Mouse (Mus musculus) limb, embryonic 14.5 days (tissue): ENCODE results near the gene Ptprn2. TPM values are rescaled to one million over a fixed set of nuclear protein-coding genes. Genes with fewer than 3 reads are reported as not detected.

Experiments
- ATAC-seq: fragments of 200-750 bp; cut with Nextera tagmentation; 2 replicates; pipeline ENCODE4 v1.8.0; 2017; ENCODE audit warnings: low read depth, moderate number of reproducible peaks, moderate TSS enrichment; ENCODE audit not compliant: low FRiP score
- DNase-seq: peaks from one replicate; pipeline ENCODE4 v3.0.0-alpha.2; 2015; ENCODE audit warnings: low spot score
- H3K27ac ChIP-seq: fragments of 300-500 bp; sonication (generic); replicated peaks from 2 replicates; pipeline ENCODE4 v1.5.1; 2014; ENCODE audit warnings: low read depth, mild to moderate bottlenecking, low read length, moderate library complexity, mixed read lengths
- H3K27me3 ChIP-seq: fragments of 300-500 bp; sonication (generic); 2 replicates; pipeline ENCODE4 v1.6.1; 2014; ENCODE audit warnings: low read length, mixed read lengths; ENCODE audit not compliant: control insufficient read depth, insufficient read depth
- H3K36me3 ChIP-seq: fragments of 300-500 bp; sonication (generic); 2 replicates; pipeline ENCODE4 v1.6.1; 2014; ENCODE audit warnings: mild to moderate bottlenecking, low read length, moderate library complexity, mixed read lengths; ENCODE audit not compliant: control insufficient read depth, insufficient read depth
- H3K4me1 ChIP-seq: fragments of 300-500 bp; sonication (generic); 2 replicates; pipeline ENCODE4 v1.6.1; 2014; ENCODE audit warnings: antibody characterized with exemption, low read length, mixed read lengths; ENCODE audit not compliant: control insufficient read depth, insufficient read depth
- H3K4me2 ChIP-seq: fragments of 300-500 bp; sonication (generic); replicated peaks from 2 replicates; pipeline ENCODE4 v1.6.1; 2014; ENCODE audit warnings: low read depth, mild to moderate bottlenecking, low read length, moderate library complexity; ENCODE audit not compliant: severe bottlenecking
- H3K4me3 ChIP-seq: fragments of 300-500 bp; sonication (generic); replicated peaks from 2 replicates; pipeline ENCODE4 v1.5.1; 2014; ENCODE audit warnings: low read length
- H3K9ac ChIP-seq: fragments of 300-500 bp; sonication (generic); 2 replicates; pipeline ENCODE4 v1.6.1; 2014; ENCODE audit warnings: mild to moderate bottlenecking, low read depth, low read length, moderate library complexity; ENCODE audit not compliant: severe bottlenecking
- H3K9me3 ChIP-seq: fragments of 300-500 bp; sonication (generic); 2 replicates; pipeline ENCODE4 v1.6.1; 2016; ENCODE audit warnings: low read length; ENCODE audit not compliant: control insufficient read depth
- POLR2A ChIP-seq: fragments of 200-500 bp; IDR thresholded peaks from 2 replicates; pipeline ENCODE4 v1.8.0; 2012; ENCODE audit warnings: inconsistent platforms, mild to moderate bottlenecking, moderate library complexity, borderline replicate concordance; ENCODE audit not compliant: insufficient read depth, insufficient read length; ENCODE audit errors: extremely low read depth
- WGBS: fragments of 180-500 bp; shearing (Covaris S2); extraction: QIAGEN DNeasy Blood & Tissue Kit; methylation state at CpG from one replicate; pipeline ENCODE4 v1.1.7; 2014; 5-methylcytosine and 5-hydroxymethylcytosine counted together
- polyA plus RNA-seq, 2 experiments: library from polyadenylated mRNA; depleted of rRNA in 1 of 2; stranded (reverse) in 1 of 2; unstranded in 1 of 2; fragments of >200 nt; fragmentation: Nextera tagmentation in 1 of 2; extraction: Ambion mirVana in 1 of 2; gene quantifications; 2 replicates each; pipeline versions ENCODE4 v1.2.1 to v1.2.3; 2012 to 2014

Gene Ptprn2
- polyA plus RNA-seq, 2 experiments, result 0.08 to 0.65 TPM

DNA sequence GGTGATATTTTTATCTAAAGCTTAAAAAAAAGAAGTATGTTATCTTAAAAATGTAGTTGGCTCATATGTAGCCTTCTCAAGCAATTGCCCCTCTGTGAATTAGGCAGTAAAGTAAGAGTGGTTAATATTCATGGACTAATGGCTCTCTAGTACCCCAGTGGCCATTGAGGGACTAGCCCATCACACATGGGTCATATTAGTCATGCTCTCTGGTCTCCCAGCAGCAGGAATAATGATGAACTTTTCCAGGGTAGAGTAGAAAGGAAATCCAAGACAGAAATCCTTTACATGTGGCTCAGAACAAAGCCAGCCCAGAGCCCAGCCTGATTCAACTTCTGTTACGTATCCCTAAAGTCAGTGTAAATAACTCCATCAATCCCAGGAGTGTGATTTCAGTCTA, 779.7 kb downstream of the Ptprn2 start:
- H3K36me3 ChIP-seq, result no peaks in the 10 kb centered on the region
- WGBS, result 54% methylated on average over 1 of the region's 1 CpGs
- no peak overlapping the region for H3K4me2 ChIP-seq
- H3K9me3 ChIP-seq, result no peaks in the 10 kb centered on the region
- no peak for TF ChIP-seq POLR2A
- no peak overlapping the region for H3K27ac ChIP-seq
- H3K4me3 ChIP-seq, result no peak overlapping the region
- no peaks in the 10 kb centered on the region for H3K4me1 ChIP-seq
- DNase-seq (no peak), ATAC-seq (no peak)
- no peak overlapping the region for H3K9ac ChIP-seq
- H3K27me3 ChIP-seq, result no peaks in the 10 kb centered on the region

DNA sequence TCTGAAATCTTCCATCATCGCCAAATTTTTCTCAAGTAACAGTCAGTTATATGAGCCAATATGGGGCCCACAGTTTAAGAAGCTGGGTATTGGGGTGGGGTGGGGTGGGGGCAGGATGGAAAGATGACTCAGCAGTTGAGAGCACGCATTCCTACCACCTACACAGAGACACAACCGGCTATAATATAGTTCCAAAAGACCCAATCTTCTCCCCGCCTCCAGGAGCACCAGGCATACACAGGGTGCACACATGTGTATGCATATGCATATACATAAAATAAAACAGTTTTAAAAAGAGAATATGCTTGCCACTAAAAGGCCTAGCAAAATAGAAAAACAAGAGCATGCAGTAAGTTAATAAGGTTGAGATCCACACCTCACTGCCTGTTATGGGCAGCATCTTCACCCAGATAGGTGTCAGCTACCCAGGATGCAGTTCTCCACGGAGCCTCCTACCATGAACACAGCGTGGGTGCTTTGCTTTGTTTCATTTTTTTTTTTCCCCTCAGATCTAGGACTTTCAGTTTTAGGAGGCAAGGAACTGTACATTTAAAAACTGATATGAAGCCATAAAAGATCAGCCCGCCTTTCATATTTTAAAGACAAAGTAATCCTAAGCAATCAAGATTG, 783.1 kb downstream of the Ptprn2 start:
- Histone ChIP-seq H3K9ac (no peak overlapping the region), H3K4me2 (no peak overlapping the region), H3K27me3 (no peaks in the 10 kb centered on the region), H3K4me1 (no peaks in the 10 kb centered on the region), H3K27ac (no peak overlapping the region), H3K4me3 (no peak overlapping the region), H3K9me3 (no peaks in the 10 kb centered on the region), H3K36me3 (no peaks in the 10 kb centered on the region)
- no peak for ATAC-seq
- no peak for DNase-seq
- WGBS, result 75% methylated on average over 7 of the region's 7 CpGs
- no peak for TF ChIP-seq POLR2A

DNA sequence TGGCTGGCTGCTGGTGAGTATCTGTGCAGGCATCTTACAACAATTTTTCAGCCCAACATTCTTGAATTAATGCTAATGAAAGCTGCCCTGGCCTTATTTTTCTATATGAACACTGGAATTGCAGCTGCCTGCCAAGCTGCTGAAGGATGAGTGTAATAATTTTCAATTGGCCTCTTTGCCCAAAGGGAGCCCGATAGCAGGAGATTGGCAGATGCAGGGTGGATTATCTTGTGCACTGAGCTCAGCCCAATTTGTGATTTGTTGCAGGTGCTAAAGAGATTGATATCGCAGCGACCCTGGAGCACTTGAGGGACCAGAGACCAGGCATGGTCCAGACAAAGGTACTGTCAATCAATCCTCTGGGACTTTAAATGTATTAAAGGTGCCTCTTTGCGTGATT, 783.8 kb downstream of the Ptprn2 start:
- H3K4me1 ChIP-seq, result no peaks in the 10 kb centered on the region
- no peaks in the 10 kb centered on the region for H3K27me3 ChIP-seq
- no peaks in the 10 kb centered on the region for H3K9me3 ChIP-seq
- DNase-seq, result no peak
- 80% methylated on average over 4 of the region's 4 CpGs for WGBS
- no peak overlapping the region for H3K27ac ChIP-seq
- no peak overlapping the region for H3K4me3 ChIP-seq
- H3K9ac ChIP-seq, result no peak overlapping the region
- ATAC-seq, result no peak
- H3K4me2 ChIP-seq, result no peak overlapping the region
- no peak for TF ChIP-seq POLR2A
- H3K36me3 ChIP-seq, result no peaks in the 10 kb centered on the region

DNA sequence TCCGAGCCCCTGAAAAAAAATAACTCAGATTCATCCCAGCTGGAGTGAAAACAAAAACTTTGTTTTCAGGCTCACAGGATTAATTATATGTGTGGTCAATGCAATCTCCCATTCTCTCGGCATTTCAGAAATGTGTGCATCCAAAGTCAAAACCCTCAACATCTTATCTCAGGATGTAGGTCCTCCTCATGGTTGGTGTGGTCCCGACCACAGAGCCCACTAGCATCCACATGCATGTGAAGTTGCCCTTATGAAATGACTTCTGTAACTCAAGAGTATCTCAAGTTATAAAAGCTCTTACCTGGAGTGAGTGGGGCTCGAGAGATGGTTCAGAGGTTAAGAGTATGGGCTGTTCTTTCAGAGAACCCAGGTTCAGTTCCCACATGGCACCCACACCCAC, 784.7 kb downstream of the Ptprn2 start:
- WGBS, result 82% methylated on average over 4 of the region's 4 CpGs
- no peak for TF ChIP-seq POLR2A
- no peak overlapping the region for H3K4me2 ChIP-seq
- no peaks in the 10 kb centered on the region for H3K36me3 ChIP-seq
- no peaks in the 10 kb centered on the region for H3K9me3 ChIP-seq
- no peaks in the 10 kb centered on the region for H3K27me3 ChIP-seq
- no peak overlapping the region for H3K4me3 ChIP-seq
- ATAC-seq (no peak), DNase-seq (no peak)
- H3K9ac ChIP-seq, result no peak overlapping the region
- H3K27ac ChIP-seq, result no peak overlapping the region
- no peaks in the 10 kb centered on the region for H3K4me1 ChIP-seq

DNA sequence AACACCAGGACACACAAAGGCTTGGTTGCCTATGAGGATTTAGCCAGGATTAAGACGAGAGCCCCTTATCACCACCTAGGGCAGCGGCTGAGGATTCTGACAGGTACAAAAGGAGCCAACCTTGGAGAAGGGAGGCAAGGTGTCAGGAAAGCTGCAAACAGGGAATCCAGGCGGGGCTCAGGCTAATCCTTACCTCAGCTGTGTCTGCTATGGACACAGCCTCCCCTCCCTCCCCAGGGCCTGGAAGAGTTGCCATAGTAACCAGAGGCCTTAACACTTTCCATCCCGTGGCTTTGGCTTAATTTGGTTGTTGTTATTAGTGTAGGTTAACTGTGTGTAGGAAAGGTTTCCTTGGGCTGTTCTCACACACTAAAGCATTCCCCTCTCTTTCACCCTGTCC, 787.6 kb downstream of the Ptprn2 start:
- DNase-seq (no peak), ATAC-seq (no peak)
- H3K4me1 ChIP-seq, result no peaks in the 10 kb centered on the region
- no peaks in the 10 kb centered on the region for H3K36me3 ChIP-seq
- H3K4me2 ChIP-seq, result no peak overlapping the region
- H3K4me3 ChIP-seq, result no peak overlapping the region
- no peaks in the 10 kb centered on the region for H3K27me3 ChIP-seq
- WGBS, result 12% methylated on average over 4 of the region's 4 CpGs
- no peak overlapping the region for H3K9ac ChIP-seq
- no peak for TF ChIP-seq POLR2A
- no peak overlapping the region for H3K27ac ChIP-seq
- no peaks in the 10 kb centered on the region for H3K9me3 ChIP-seq

DNA sequence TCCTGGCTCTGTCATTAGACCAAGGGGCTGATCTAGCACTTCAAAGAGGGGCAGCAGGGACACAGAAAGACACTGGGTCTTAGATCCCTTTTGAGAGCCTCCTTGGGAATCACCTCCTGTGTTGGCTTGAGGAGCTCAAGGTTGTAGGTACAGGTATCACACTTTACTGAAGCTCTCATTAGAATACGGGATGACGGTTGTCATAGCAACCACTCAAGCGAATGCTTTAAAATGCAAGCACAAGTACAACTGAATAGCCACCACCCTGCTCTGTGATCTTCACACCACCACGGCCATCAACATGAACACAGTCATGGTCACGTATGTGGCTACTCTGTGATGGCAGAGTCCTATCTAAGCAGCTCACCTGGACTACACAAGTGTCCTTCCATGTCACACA, 789.1 kb downstream of the Ptprn2 start:
- no peak overlapping the region for H3K4me2 ChIP-seq
- no peaks in the 10 kb centered on the region for H3K36me3 ChIP-seq
- no peak for DNase-seq
- no peak overlapping the region for H3K4me3 ChIP-seq
- no peaks in the 10 kb centered on the region for H3K27me3 ChIP-seq
- no peaks in the 10 kb centered on the region for H3K9me3 ChIP-seq
- no peaks in the 10 kb centered on the region for H3K4me1 ChIP-seq
- TF ChIP-seq POLR2A, result no peak
- no peak for ATAC-seq
- 82% methylated on average over 5 of the region's 5 CpGs for WGBS
- H3K27ac ChIP-seq, result no peak overlapping the region
- no peak overlapping the region for H3K9ac ChIP-seq
